Mouse (Mus musculus): ENCODE results near the gene Thbd. TPM values are rescaled to one million over a fixed set of nuclear protein-coding genes. Genes with fewer than 3 reads are reported as not detected.
A peak's percentile ranks its signal among the peaks of the same experiment; 100 is the strongest.

Thbd gene
- total RNA-seq, 2 experiments from 2014 or later: 22.0 to 26.6 TPM

DNA sequence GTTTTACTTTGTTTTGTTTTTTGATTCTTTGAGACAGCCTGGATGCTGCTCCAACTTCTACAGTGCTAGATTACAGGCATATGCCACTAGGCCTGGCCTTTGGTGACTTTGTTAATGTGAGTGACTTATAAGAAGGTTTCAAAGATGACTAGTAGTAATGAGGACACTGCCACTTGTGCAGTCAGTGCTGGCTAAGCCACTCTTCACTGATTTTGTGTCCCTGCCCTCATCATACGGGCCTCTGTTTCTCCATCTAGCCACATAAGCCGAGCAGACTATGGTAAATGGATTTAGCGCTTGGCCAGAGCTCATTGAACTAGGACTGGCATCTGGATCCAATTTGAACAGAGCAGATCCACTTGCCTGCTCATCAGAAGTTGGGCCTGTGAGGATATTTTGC is 21.5 kb downstream of the Thbd start:
- no peak for DNase-seq

DNA sequence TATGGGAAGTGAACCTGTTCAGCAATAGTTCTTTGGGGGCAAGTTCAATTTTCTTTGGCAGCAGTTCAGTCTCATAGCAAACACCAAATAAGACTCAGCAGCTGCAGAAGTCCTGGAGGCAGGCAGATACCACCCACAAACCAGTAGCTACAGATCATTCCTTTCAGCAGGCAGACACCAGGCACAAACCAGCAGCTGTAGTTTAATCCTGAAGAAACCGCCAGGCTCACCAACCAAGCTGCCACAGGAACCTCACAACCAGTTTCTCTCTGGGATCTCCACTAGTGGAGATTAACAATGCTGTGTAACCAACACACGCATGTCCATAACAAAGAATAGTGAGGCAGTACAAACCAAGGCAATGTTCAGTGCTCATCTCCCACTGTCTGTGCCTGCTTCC is 26.9 kb downstream of the Thbd start:
- no peak for DNase-seq

DNA sequence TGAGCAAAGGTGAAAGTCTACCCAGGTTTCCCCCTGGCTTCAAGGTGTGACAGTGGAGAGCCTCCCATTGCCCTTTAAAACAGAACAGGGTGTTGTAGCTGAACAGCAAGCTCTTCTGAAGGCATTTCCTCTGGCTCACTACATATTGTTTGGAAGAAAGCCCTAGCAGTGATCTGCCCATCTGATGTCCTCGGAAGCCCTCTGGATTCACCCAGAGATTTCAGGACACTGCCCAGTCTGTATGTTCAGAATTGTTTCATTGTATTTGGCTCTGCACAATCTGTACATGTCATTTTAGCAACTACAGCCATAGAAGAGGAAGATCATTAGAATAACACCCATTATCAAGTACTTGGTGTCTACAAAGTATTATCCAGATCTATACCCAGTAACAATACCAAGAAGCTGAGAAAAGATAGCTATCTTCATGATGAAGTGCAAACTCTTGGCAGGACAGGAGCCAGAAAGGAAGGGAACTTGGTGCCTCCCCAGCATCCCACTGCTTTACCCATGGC is 28.0 kb downstream of the Thbd start:
- no peak for DNase-seq

DNA sequence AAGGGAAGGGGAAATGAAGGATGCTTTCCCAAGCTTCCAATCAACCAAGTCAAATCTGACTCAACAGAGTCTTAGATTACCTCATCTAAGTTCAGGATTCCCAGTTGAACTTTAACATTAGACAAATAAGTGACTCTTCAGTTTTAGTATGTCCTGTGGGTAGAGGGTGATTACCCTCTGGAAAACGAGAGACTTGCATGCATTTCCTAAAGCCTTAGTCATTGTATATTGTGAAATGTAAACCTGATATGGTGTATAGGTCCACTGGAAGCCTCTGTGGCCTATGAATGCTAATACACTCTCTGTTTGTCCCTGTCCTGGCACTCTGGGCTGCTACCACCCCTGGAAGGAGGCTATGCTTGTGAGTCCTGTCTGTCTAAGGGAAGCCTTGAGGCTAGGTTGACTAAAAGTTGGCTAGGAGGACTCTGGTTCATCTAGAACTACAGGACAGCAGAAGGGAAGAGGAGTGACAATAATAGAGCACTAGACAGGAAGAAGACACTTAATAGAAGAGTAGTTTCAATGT is 29.1 kb downstream of the Thbd start:
- DNase-seq: no peak

DNA sequence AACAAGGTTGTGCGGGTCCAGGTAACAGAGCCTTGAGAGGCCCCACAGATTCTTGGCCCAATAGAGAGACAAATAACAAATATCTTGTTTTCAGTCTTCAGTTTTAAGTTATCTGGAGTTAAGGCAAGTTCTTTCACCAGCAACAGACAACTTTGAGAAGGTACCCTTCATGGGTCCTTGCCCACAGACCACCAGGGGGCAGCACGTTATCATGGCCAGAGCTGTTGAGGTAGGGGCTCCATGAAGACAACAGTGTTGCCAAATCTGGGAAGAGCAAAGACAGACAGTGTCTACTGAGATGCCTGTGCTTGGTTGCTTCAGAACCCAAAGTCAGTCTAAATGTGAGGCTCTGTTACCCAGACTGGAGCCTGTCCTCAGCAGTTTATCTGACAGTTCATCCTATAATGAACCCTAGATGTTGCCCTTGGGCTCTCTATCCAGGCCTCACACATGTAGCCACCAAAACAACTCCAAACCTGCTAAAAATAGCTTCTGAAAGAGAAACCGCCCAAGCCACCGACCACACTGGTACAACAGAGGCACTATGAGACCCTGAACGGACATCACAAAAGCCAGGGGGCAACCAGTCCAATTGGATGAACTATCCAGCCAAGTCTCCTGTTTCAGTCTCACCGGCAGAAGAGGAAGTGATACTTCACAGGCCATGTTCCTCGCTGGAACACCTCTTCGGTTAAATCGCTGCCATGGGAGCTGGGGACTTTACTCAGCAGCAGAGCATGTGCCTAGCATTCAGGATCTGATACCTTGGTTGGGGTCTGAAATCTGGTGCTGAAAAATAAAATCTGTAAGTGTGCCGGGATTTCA is 32.5 kb downstream of the Thbd start:
- peak; percentile 44 for DNase-seq

GRCm38 (mm10) chr2:148373602-148374071 is 34.4 kb downstream of the Thbd start:
- no peak for DNase-seq

DNA sequence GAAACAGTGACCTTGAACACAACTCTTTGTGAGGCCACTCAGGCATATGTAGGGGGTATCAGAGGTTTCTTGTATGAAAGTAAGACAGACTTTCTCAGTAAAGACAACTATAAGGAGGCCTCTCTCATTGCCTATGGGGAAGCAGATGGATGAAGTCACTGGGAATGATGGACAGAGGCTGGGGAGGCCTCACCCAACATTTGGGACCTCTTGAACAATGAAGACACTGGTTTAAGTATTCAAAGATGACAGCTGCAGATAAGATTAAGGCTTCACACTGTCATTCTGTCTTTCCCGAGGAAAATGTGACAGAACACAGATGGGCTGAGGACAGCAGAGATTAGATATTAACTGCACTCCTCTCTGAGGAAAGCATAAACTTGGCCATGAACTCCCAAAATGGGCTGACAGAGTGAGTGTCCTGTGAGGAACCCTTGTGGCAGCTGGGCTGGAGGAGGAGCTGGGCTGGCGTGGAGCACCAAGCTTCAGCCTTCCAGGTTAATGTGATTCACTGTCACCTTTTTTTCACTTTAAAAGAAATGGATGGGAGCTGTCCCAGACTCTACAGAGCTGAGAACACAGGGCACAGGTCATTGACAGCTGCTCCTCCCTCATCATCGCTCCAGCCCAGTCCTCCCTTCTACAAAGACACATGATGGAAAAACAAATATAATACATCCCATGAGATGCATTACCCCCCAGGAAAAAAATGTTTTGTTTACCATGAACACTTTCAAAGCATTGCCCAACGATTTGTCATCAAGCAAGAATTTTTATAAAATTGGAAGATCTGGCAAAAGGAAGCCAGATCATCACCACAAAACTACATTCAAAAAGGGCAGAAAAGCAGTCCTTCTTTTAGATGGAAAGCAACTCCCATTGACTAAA is 36.0 kb downstream of the Thbd start:
- no peak for DNase-seq

DNA sequence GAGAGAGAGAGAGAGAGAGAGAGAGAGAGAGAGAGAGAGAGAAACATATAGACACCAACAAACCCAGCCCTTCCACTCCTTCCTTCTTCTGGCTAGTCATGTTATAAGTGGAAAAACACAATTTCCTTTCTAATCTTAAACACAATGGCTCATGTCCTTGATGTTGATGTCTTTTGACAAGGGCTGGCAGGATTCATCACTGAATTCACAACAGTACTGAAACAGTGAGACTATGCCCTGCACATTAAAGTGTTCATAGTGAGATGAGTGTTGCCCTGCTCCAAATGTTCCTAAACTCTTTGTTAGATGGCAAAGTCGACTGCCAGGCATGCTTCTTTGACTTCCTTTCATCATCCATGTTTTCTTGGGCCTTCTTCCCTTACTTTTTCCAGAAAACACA is 42.8 kb downstream of the Thbd start:
- DNase-seq: no peak

DNA sequence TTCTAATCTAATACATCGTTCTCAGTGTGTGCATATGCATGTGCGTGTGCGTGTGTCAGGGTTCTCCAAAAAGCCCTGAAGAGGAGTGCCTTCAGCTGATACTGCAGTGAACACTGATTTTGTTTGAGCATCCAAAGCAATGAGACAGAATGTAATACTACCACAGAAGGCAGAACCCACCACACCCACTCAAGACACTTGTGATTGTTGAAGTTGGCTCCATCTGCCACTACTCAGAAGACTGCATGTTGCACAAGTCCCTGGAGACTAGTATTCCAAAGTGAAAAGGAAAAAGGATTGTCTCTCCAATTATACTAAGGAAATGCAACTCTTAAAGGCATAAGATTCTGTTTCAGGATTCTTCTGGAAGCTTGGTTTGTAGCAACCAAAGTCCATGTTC is 43.5 kb downstream of the Thbd start:
- no peak for DNase-seq

- DNase-seq: no peak
Observed at GRCm38 (mm10) chr2:148357145-148357544, 50.8 kb downstream of the Thbd start.

Other genes starting within 250 kb of the Thbd start
- under 1 TPM; 0.38 to 0.72 TPM for gene Sstr4, start 12.8 kb downstream of the Thbd start, total RNA-seq (2021)
- 10 to 100 TPM; 74.8 to 93.5 TPM for gene Cd93, start 35.4 kb upstream of the Thbd start, total RNA-seq (2021)

All from gastrocnemius, postnatal 10 days (tissue).